In genomic region chr8:111343225-111343624, GRCm38 (mm10) we compare ENCODE assay signal across 9 mouse cellular contexts. TPM values are rescaled to one million over a fixed set of nuclear protein-coding genes. Genes with fewer than 3 reads are reported as not detected.
DNase-seq lines count a peak whose midpoint lies in the region; ATAC-seq and TF ChIP-seq lines count a peak whose summit lies in the region.
"Had no signal": no experiment of that assay in that cellular context is flagged by ENCODE, and none has a peak within 500 bp of the region (broad histone marks: within the 10 kb centered on the region; RNA-seq: fewer than 3 reads in every experiment).

No protein-coding gene starts in this region.

- no peaks in the 10 kb centered on the region for H3K27me3 ChIP-seq in Patski

- TF ChIP-seq POLR2A in lung, adult 2 months (IDR thresholded peaks at IDR 0.05; ENCODE audit: borderline replicate concordance, extremely low read depth, low read depth, low read length): no peak

- DNase-seq in B cell, adult 2 months: peak; percentile 80 to 83
- peak; percentile 10 for DNase-seq in Patski (ENCODE audit: low read depth, low spot score)
- peak; percentile 93 to 95 for DNase-seq in cerebellum, postnatal 10 days
- peak; percentile 57 for DNase-seq in gastrocnemius, postnatal 25 days
- peak; percentile 82 to 90 for DNase-seq in kidney, postnatal 25 days
- DNase-seq in lung, adult 2 months: peak; percentile 78
- peak; percentile 79 to 86 for DNase-seq in right cerebral cortex, postnatal 10 days (ENCODE audit: low spot score in 2 of 2)
- peak; percentile 37 for DNase-seq in urinary bladder, postnatal 10 days (ENCODE audit: low spot score)

- WGBS in lung, adult 2 months: 3% methylated on average over 5 of the region's 5 CpGs

- ATAC-seq in Patski: peak; percentile 76

- H3K4me3 ChIP-seq in lung, adult 2 months (replicated peaks; ENCODE audit: extremely low read depth, low read depth, low read length): no peak overlapping the region
- H3K4me3 ChIP-seq: limb, embryonic 12.5 days had no signal

- CTCF ChIA-PET in Patski (lab: Charles Lee): interaction anchor here (0.8 to 2.7 kb wide), 13 partner anchors 10 to 104 kb away, joined by 3 to 29 read pairs (median 6); no protein-coding TSS in a partner anchor

- in situ Hi-C loops in Patski (cut with MboI; ENCODE audit: low pct_unique_long_range_greater_than_20kb): loop anchor here (5.0 to 10.0 kb wide), 3 partner anchors 94 to 322 kb away; no protein-coding TSS in a partner anchor

- POLR2A ChIA-PET in Patski (lab: Charles Lee): interaction anchor here (0.7 kb wide), 1 partner anchor 97 kb away, joined by 3 read pairs; no protein-coding TSS in a partner anchor

- TF ChIP-seq CTCF in Patski (IDR thresholded peaks at IDR 0.05): peak; percentile 98
- peak; percentile 100 for TF ChIP-seq CTCF in lung, adult 2 months (IDR thresholded peaks at IDR 0.05; ENCODE audit: insufficient read depth, low read length)

- 0 out of 2 replicates have a peak, but pooled peaks cover 3% of the 10 kb centered on the region for H3K4me1 ChIP-seq in lung, adult 2 months (ENCODE audit: control insufficient read depth, insufficient read depth, low read length)
- H3K4me1 ChIP-seq: limb, embryonic 12.5 days had no signal

RNA-seq across cellular contexts. Expression of gene Mlkl, which starts 5.2 kb away (rescaled TPM):
- polyA plus RNA-seq in Patski (2021): 13.9 TPM
- 1 to 10 TPM in 1 of 2 experiments, under 1 TPM in 1; 0.97 to 1.2 TPM for total RNA-seq in gastrocnemius, postnatal 25 days (2021)
- polyA plus RNA-seq in lung, adult 2 months (2012; rRNA removed): 1.7 and 2.5 TPM in 2 replicates

RNA-seq across cellular contexts. Expression of gene Rfwd3, which starts 43.2 kb away (rescaled TPM):
- 39.5 TPM for polyA plus RNA-seq in Patski (2021)
- 1 to 10 TPM; 4.3 to 4.4 TPM for total RNA-seq in gastrocnemius, postnatal 25 days (2021)
- polyA plus RNA-seq in lung, adult 2 months (2012; rRNA removed): 8.0 and 10.8 TPM in 2 replicates

RNA-seq across cellular contexts. Expression of gene Fa2h, which starts 50.4 kb away (rescaled TPM):
- 1.7 TPM for polyA plus RNA-seq in Patski (2021)
- 1 to 10 TPM; 1.4 to 1.8 TPM for total RNA-seq in gastrocnemius, postnatal 25 days (2021)
- 0.80 and 1.3 TPM in 2 replicates for polyA plus RNA-seq in lung, adult 2 months (2012; rRNA removed)
- polyA plus RNA-seq: limb, embryonic 12.5 days had no signal

Comparison
In these comparisons a context has a peak if more than half of its experiments do, and no peak if none do; other contexts are left out.
1. DNase-seq: peak in every context shown above with its lines; median percentile 94 in cerebellum, postnatal 10 days; 86 in kidney, postnatal 25 days; 82 in right cerebral cortex, postnatal 10 days; 82 in B cell, adult 2 months; 78 in lung, adult 2 months; 57 in gastrocnemius, postnatal 25 days; 37 in urinary bladder, postnatal 10 days; 10 in Patski.